Mouse (Mus musculus): Measurements from ENCODE around the gene Bin2.

DNA sequence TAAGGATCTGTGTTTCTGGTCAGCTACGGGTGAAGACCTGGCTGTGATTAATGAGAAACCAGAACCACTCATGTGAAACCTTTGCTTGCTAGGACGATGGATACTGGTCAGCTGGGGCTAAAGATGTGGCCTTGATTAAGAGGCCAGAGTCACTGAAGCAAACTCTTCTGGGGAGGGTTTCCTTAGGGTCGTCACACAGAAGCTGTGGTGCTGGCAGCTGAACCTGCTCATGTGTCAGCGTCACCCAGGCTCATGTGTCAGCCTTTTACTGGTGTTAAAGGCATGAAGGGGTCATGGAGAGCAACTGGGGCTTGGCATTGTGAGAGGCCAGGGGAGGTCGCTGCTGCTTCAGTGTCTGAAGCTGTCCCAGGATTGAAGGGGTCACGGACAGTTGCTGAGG, 41.5 kb upstream of the Bin2 start:
- TF ChIP-seq CTCF (IDR thresholded peaks at IDR 0.05; ENCODE audit: borderline replicate concordance, extremely low read depth, insufficient read depth, insufficient read length) = no peak
- TF ChIP-seq POLR2A (IDR thresholded peaks at IDR 0.05; ENCODE audit: borderline replicate concordance, extremely low read depth, insufficient read depth, insufficient read length, poor library complexity, severe bottlenecking) = no peak

All from brain, embryonic 14.5 days (tissue).